Mouse (Mus musculus): ENCODE results near the gene Fgfr2.
A peak's percentile ranks its signal among the peaks of the same experiment; 100 is the strongest.

Gene Fgfr2

GRCm38 (mm10) chr7:133039556-133040255 is 83.4 kb downstream of the Fgfr2 start:
- peak; percentile 40 for DNase-seq

GRCm38 (mm10) chr7:133037618-133038017 is 85.5 kb downstream of the Fgfr2 start:
- no peak for DNase-seq

- no peak for DNase-seq
Measured at GRCm38 (mm10) chr7:133037217-133037616, 85.9 kb downstream of the Fgfr2 start.

GRCm38 (mm10) chr7:133035901-133036300 is 87.2 kb downstream of the Fgfr2 start:
- no peak for DNase-seq

- peak; percentile 50 for DNase-seq
Measured at GRCm38 (mm10) chr7:133032589-133033203, 90.5 kb downstream of the Fgfr2 start.

- DNase-seq = no peak
Measured at GRCm38 (mm10) chr7:133029496-133030047, 93.6 kb downstream of the Fgfr2 start.

- DNase-seq = no peak
Measured at GRCm38 (mm10) chr7:133029004-133029403, 94.1 kb downstream of the Fgfr2 start.

GRCm38 (mm10) chr7:133027930-133028329 is 95.2 kb downstream of the Fgfr2 start:
- DNase-seq = no peak

GRCm38 (mm10) chr7:133024694-133025093 is 98.5 kb downstream of the Fgfr2 start:
- DNase-seq = no peak

- no peak for DNase-seq
Measured at GRCm38 (mm10) chr7:133019481-133020020, 103.6 kb downstream of the Fgfr2 start.

- no peak for DNase-seq
Measured at GRCm38 (mm10) chr7:133018961-133019360, 104.2 kb downstream of the Fgfr2 start.

GRCm38 (mm10) chr7:133015416-133016070 is 107.6 kb downstream of the Fgfr2 start:
- no peak for DNase-seq

GRCm38 (mm10) chr7:133014631-133015030 is 108.5 kb downstream of the Fgfr2 start:
- no peak for DNase-seq

GRCm38 (mm10) chr7:133013923-133014322 is 109.2 kb downstream of the Fgfr2 start:
- DNase-seq = no peak

- peak; percentile 81 for DNase-seq
Measured at GRCm38 (mm10) chr7:133012637-133013366, 110.3 kb downstream of the Fgfr2 start.

- DNase-seq = no peak
Measured at GRCm38 (mm10) chr7:133011611-133012010, 111.5 kb downstream of the Fgfr2 start.

GRCm38 (mm10) chr7:133011191-133011590 is 112.0 kb downstream of the Fgfr2 start:
- DNase-seq = peak; percentile 29

- DNase-seq = no peak
Measured at GRCm38 (mm10) chr7:133010477-133010876, 112.7 kb downstream of the Fgfr2 start.

GRCm38 (mm10) chr7:133009676-133010075 is 113.5 kb downstream of the Fgfr2 start:
- no peak for DNase-seq

- DNase-seq = no peak
Measured at GRCm38 (mm10) chr7:133008663-133009062, 114.5 kb downstream of the Fgfr2 start.

GRCm38 (mm10) chr7:133007343-133007742 is 115.8 kb downstream of the Fgfr2 start:
- no peak for DNase-seq

GRCm38 (mm10) chr7:133005772-133006171 is 117.4 kb downstream of the Fgfr2 start:
- no peak for DNase-seq

GRCm38 (mm10) chr7:133003421-133003820 is 119.7 kb downstream of the Fgfr2 start:
- DNase-seq = peak; percentile 89

Data from right cerebral cortex, adult 18-20 months (tissue).